Mouse (Mus musculus): ENCODE results near the gene Gm14214. TPM values are rescaled to one million over a fixed set of nuclear protein-coding genes. Genes with fewer than 3 reads are reported as not detected.

Gene Gm14214
- polyA plus RNA-seq, 1 experiment from 2014 or later: not detected

- DNase-seq (ENCODE audit: low spot score) (no peak), ATAC-seq (replicated peaks; ENCODE audit: low FRiP score) (no peak)
- no peak overlapping the region for H3K4me3 ChIP-seq (ENCODE audit: low read depth, low read length)
- H3K36me3 ChIP-seq (ENCODE audit: control insufficient read depth, insufficient read depth, low read length): no peaks in the 10 kb centered on the region
- no peaks in the 10 kb centered on the region for H3K4me1 ChIP-seq (replicated peaks; ENCODE audit: control insufficient read depth, insufficient read depth, low read length)
- H3K9ac ChIP-seq (ENCODE audit: low read length): no peak overlapping the region
- no peak overlapping the region for H3K4me2 ChIP-seq (ENCODE audit: low read depth, low read length, severe bottlenecking)
- whole genome bisulfite sequencing: 94% methylated on average over 1 of the region's 1 CpGs
- no peak overlapping the region for H3K27ac ChIP-seq (ENCODE audit: low read depth, low read length)
- H3K9me3 ChIP-seq (ENCODE audit: control insufficient read depth, low read length): no peaks in the 10 kb centered on the region
- no peaks in the 10 kb centered on the region for H3K27me3 ChIP-seq (ENCODE audit: control insufficient read depth, insufficient read depth, low read length)
Observed at GRCm38 (mm10) chr2:154803372-154803771, 33.5 kb upstream of the Gm14214 start.

- H3K27ac ChIP-seq (ENCODE audit: low read depth, low read length): peak overlapping the region; percentile 96
- peak; percentile 47 for ATAC-seq (replicated peaks; ENCODE audit: low FRiP score)
- peak overlapping the region; percentile 85 for H3K9ac ChIP-seq (ENCODE audit: low read length)
- under 1% methylated on average over 60 of the region's 67 CpGs for WGBS
- peaks cover 6% of the 10 kb centered on the region for H3K4me1 ChIP-seq (replicated peaks; ENCODE audit: control insufficient read depth, insufficient read depth, low read length)
- DNase-seq (ENCODE audit: low spot score): peak; percentile 88
- H3K36me3 ChIP-seq (ENCODE audit: control insufficient read depth, insufficient read depth, low read length): no peaks in the 10 kb centered on the region
- peak overlapping the region; percentile 73 for H3K4me2 ChIP-seq (ENCODE audit: low read depth, low read length, severe bottlenecking)
- H3K27me3 ChIP-seq (ENCODE audit: control insufficient read depth, insufficient read depth, low read length): no peaks in the 10 kb centered on the region
- H3K9me3 ChIP-seq (ENCODE audit: control insufficient read depth, low read length): no peaks in the 10 kb centered on the region
- peak overlapping the region; percentile 97 for H3K4me3 ChIP-seq (ENCODE audit: low read depth, low read length)
Observed at GRCm38 (mm10) chr2:154791661-154792642, 22.1 kb upstream of the Gm14214 start.

GRCm38 (mm10) chr2:154790656-154791483 is 21.0 kb upstream of the Gm14214 start, which contains the start of the genes Raly and a:
TSS of gene Raly (plus strand) at chr2:154791096.
TSS of gene a (plus strand) at chr2:154791402.
- WGBS: under 1% methylated on average over 76 of the region's 89 CpGs
- ATAC-seq (replicated peaks; ENCODE audit: low FRiP score): peak; percentile 97
- H3K4me1 ChIP-seq (replicated peaks; ENCODE audit: control insufficient read depth, insufficient read depth, low read length): peaks cover 6% of the 10 kb centered on the region

GRCm38 (mm10) chr2:154789977-154790655 is 20.3 kb upstream of the Gm14214 start:
- WGBS: 4% methylated on average over 14 of the region's 14 CpGs
- H3K27ac ChIP-seq (ENCODE audit: low read depth, low read length): peak overlapping the region; percentile 96

More at GRCm38 (mm10) chr2:154790656-154791483, 21.0 kb upstream of the Gm14214 start, which contains the start of the genes Raly and a:
- no peaks in the 10 kb centered on the region for H3K27me3 ChIP-seq (ENCODE audit: control insufficient read depth, insufficient read depth, low read length)
- H3K9me3 ChIP-seq (ENCODE audit: control insufficient read depth, low read length): no peaks in the 10 kb centered on the region
- peak; percentile 100 for DNase-seq (ENCODE audit: low spot score)
- peak within 1 kb of the TSS; percentile 97 for H3K4me3 ChIP-seq (ENCODE audit: low read depth, low read length)
- H3K36me3 ChIP-seq (ENCODE audit: control insufficient read depth, insufficient read depth, low read length): no peaks in the 10 kb centered on the region
- H3K9ac ChIP-seq (ENCODE audit: low read length): peak within 1 kb of the TSS; percentile 85
- peak within 1 kb of the TSS; percentile 73 for H3K4me2 ChIP-seq (ENCODE audit: low read depth, low read length, severe bottlenecking)
- peak within 1 kb of the TSS; percentile 96 for H3K27ac ChIP-seq (ENCODE audit: low read depth, low read length)

GRCm38 (mm10) chr2:154789381-154789780 is 19.6 kb upstream of the Gm14214 start:
- no peaks in the 10 kb centered on the region for H3K9me3 ChIP-seq (ENCODE audit: control insufficient read depth, low read length)
- no peaks in the 10 kb centered on the region for H3K36me3 ChIP-seq (ENCODE audit: control insufficient read depth, insufficient read depth, low read length)
- no peak for ATAC-seq (replicated peaks; ENCODE audit: low FRiP score)
- H3K9ac ChIP-seq (ENCODE audit: low read length): no peak overlapping the region
- no peak overlapping the region for H3K4me3 ChIP-seq (ENCODE audit: low read depth, low read length)
- H3K4me1 ChIP-seq (replicated peaks; ENCODE audit: control insufficient read depth, insufficient read depth, low read length): peaks cover 6% of the 10 kb centered on the region
- DNase-seq (ENCODE audit: low spot score): no peak
- H3K4me2 ChIP-seq (ENCODE audit: low read depth, low read length, severe bottlenecking): no peak overlapping the region
- H3K27ac ChIP-seq (ENCODE audit: low read depth, low read length): no peak overlapping the region
- WGBS: 79% methylated on average over 6 of the region's 6 CpGs
- H3K27me3 ChIP-seq (ENCODE audit: control insufficient read depth, insufficient read depth, low read length): no peaks in the 10 kb centered on the region

More at GRCm38 (mm10) chr2:154789977-154790655, 20.3 kb upstream of the Gm14214 start:
- H3K4me2 ChIP-seq (ENCODE audit: low read depth, low read length, severe bottlenecking): peak overlapping the region; percentile 50
- no peaks in the 10 kb centered on the region for H3K36me3 ChIP-seq (ENCODE audit: control insufficient read depth, insufficient read depth, low read length)
- peak overlapping the region; percentile 97 for H3K4me3 ChIP-seq (ENCODE audit: low read depth, low read length)
- no peaks in the 10 kb centered on the region for H3K27me3 ChIP-seq (ENCODE audit: control insufficient read depth, insufficient read depth, low read length)
- peaks cover 6% of the 10 kb centered on the region for H3K4me1 ChIP-seq (replicated peaks; ENCODE audit: control insufficient read depth, insufficient read depth, low read length)
- H3K9ac ChIP-seq (ENCODE audit: low read length): peak overlapping the region; percentile 47; the same call in 1 of the 2 replicates
- DNase-seq (ENCODE audit: low spot score): no peak
- H3K9me3 ChIP-seq (ENCODE audit: control insufficient read depth, low read length): no peaks in the 10 kb centered on the region
- no peak for ATAC-seq (replicated peaks; ENCODE audit: low FRiP score)

- no peak overlapping the region for H3K4me2 ChIP-seq (ENCODE audit: low read depth, low read length, severe bottlenecking)
- H3K9me3 ChIP-seq (ENCODE audit: control insufficient read depth, low read length): no peaks in the 10 kb centered on the region
- no peaks in the 10 kb centered on the region for H3K27me3 ChIP-seq (ENCODE audit: control insufficient read depth, insufficient read depth, low read length)
- DNase-seq (ENCODE audit: low spot score) (no peak), ATAC-seq (replicated peaks; ENCODE audit: low FRiP score) (no peak)
- WGBS: 86% methylated on average over 11 of the region's 11 CpGs
- no peak overlapping the region for H3K9ac ChIP-seq (ENCODE audit: low read length)
- H3K4me3 ChIP-seq (ENCODE audit: low read depth, low read length): no peak overlapping the region
- peaks cover 6% of the 10 kb centered on the region; the same call in 1 of the 2 replicates for H3K4me1 ChIP-seq (replicated peaks; ENCODE audit: control insufficient read depth, insufficient read depth, low read length)
- no peaks in the 10 kb centered on the region for H3K36me3 ChIP-seq (ENCODE audit: control insufficient read depth, insufficient read depth, low read length)
- H3K27ac ChIP-seq (ENCODE audit: low read depth, low read length): no peak overlapping the region
Observed at GRCm38 (mm10) chr2:154786776-154787175, 16.9 kb upstream of the Gm14214 start.

- Histone ChIP-seq H3K4me3 (ENCODE audit: low read depth, low read length) (no peak overlapping the region), H3K27ac (ENCODE audit: low read depth, low read length) (no peak overlapping the region), H3K9me3 (ENCODE audit: control insufficient read depth, low read length) (no peaks in the 10 kb centered on the region), H3K4me1 (replicated peaks; ENCODE audit: control insufficient read depth, insufficient read depth, low read length) (peaks cover 6% of the 10 kb centered on the region; the same call in 1 of the 2 replicates), H3K4me2 (ENCODE audit: low read depth, low read length, severe bottlenecking) (no peak overlapping the region), H3K27me3 (ENCODE audit: control insufficient read depth, insufficient read depth, low read length) (no peaks in the 10 kb centered on the region), H3K9ac (ENCODE audit: low read length) (no peak overlapping the region), H3K36me3 (ENCODE audit: control insufficient read depth, insufficient read depth, low read length) (no peaks in the 10 kb centered on the region)
- 39% methylated on average over 3 of the region's 3 CpGs for WGBS
- DNase-seq (ENCODE audit: low spot score): no peak
- ATAC-seq (replicated peaks; ENCODE audit: low FRiP score): no peak
Observed at GRCm38 (mm10) chr2:154786187-154786586, 16.4 kb upstream of the Gm14214 start.

GRCm38 (mm10) chr2:154785284-154785683 is 15.5 kb upstream of the Gm14214 start:
- WGBS: 69% methylated on average over 3 of the region's 3 CpGs
- H3K4me1 ChIP-seq (replicated peaks; ENCODE audit: control insufficient read depth, insufficient read depth, low read length): peaks cover 6% of the 10 kb centered on the region; the same call in 1 of the 2 replicates
- no peak overlapping the region for H3K27ac ChIP-seq (ENCODE audit: low read depth, low read length)
- no peaks in the 10 kb centered on the region for H3K36me3 ChIP-seq (ENCODE audit: control insufficient read depth, insufficient read depth, low read length)
- no peaks in the 10 kb centered on the region for H3K9me3 ChIP-seq (ENCODE audit: control insufficient read depth, low read length)
- H3K4me3 ChIP-seq (ENCODE audit: low read depth, low read length): no peak overlapping the region
- no peaks in the 10 kb centered on the region for H3K27me3 ChIP-seq (ENCODE audit: control insufficient read depth, insufficient read depth, low read length)
- ATAC-seq (replicated peaks; ENCODE audit: low FRiP score) (no peak), DNase-seq (ENCODE audit: low spot score) (no peak)
- H3K4me2 ChIP-seq (ENCODE audit: low read depth, low read length, severe bottlenecking): no peak overlapping the region
- no peak overlapping the region for H3K9ac ChIP-seq (ENCODE audit: low read length)

Measured in forebrain, embryonic 11.5 days (tissue).